Mouse (Mus musculus) liver, postnatal 0 days (tissue): Measurements from ENCODE around the gene Gstp3.

Source experiments
- CTCF ChIP-seq: sonication (generic); IDR thresholded peaks from 2 replicates; pipeline ENCODE4 v1.5.1; 2016; ENCODE audit warnings: antibody characterized with exemption, low read depth
- EP300 ChIP-seq: IDR thresholded peaks from 2 replicates; pipeline ENCODE4 v1.6.1; 2016; ENCODE audit warnings: antibody characterized with exemption, low read depth, mild to moderate bottlenecking

GRCm38 (mm10) chr19:4037788-4038232 is 21.6 kb downstream of the Gstp3 start, which contains the start of gene Gstp1:
- TF ChIP-seq CTCF (peak; percentile 47), EP300 (no peak)
